Mouse (Mus musculus) cortical plate, adult 2 months (tissue): ENCODE measurements around the gene Capzb.

ENCODE experiments used
- CTCF ChIP-seq: fragments of 200-500 bp; IDR thresholded peaks from 2 replicates; pipeline ENCODE4 v1.5.1; 2011; ENCODE audit warnings: mild to moderate bottlenecking, control low read depth, low read length; ENCODE audit not compliant: insufficient read depth; ENCODE audit errors: extremely low read depth
- POLR2A ChIP-seq: fragments of 200-500 bp; IDR thresholded peaks from 2 replicates; pipeline ENCODE4 v1.6.1; 2011; ENCODE audit warnings: mild to moderate bottlenecking, low read length, control low read depth; ENCODE audit not compliant: insufficient read depth; ENCODE audit errors: extremely low read depth

DNA sequence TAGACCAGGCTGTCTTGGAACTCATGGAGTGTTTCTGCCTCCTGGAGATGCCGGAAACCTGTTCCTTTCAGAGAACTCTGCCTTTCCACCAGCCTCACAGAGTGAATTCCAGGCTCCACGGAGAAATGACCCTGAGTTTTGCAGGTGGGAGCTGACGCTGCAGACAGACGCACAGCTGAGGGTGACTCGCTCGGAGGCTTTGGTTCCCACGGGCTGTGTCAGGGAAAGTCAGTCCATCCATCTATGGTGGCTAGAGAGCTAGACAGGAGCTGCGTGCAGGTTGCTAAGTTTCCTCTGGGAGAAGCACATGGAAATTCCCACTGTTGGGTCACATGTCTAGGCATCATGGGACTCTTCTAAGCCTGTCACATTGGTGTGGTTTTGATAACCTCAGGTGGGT, 38.5 kb downstream of the Capzb start:
- TF ChIP-seq CTCF (no peak), POLR2A (no peak)
